Mouse (Mus musculus) forebrain, embryonic 16.5 days (tissue): Measurements from ENCODE around the gene Bsn. TPM values are rescaled to one million over a fixed set of nuclear protein-coding genes. Genes with fewer than 3 reads are reported as not detected.

Source experiments
- ATAC-seq: fragments of 200-750 bp; cut with Nextera tagmentation; 2 replicates; pipeline ENCODE4 v1.8.0; 2017; ENCODE audit warnings: mild to moderate bottlenecking, moderate library complexity
- H3K27ac ChIP-seq: fragments of 300-500 bp; sonication (generic); 2 replicates; pipeline ENCODE4 v1.5.1; 2014; ENCODE audit warnings: low read length, control low read depth
- H3K27me3 ChIP-seq: fragments of 300-500 bp; sonication (generic); replicated peaks from 2 replicates; pipeline ENCODE4 v1.6.1; 2014; ENCODE audit warnings: low read length; ENCODE audit not compliant: control insufficient read depth, insufficient read depth
- H3K36me3 ChIP-seq: fragments of 300-500 bp; sonication (generic); 2 replicates; pipeline ENCODE4 v1.6.1; 2014; ENCODE audit not compliant: control insufficient read depth, insufficient read depth
- H3K4me1 ChIP-seq: fragments of 300-500 bp; sonication (generic); replicated peaks from 2 replicates; pipeline ENCODE4 v1.6.1; 2014; ENCODE audit warnings: low read length; ENCODE audit not compliant: control insufficient read depth, insufficient read depth
- H3K4me2 ChIP-seq: fragments of 300-500 bp; sonication (generic); 2 replicates; pipeline ENCODE4 v1.6.1; 2014; ENCODE audit warnings: mild to moderate bottlenecking, low read length, control low read depth
- H3K4me3 ChIP-seq: fragments of 300-500 bp; sonication (generic); replicated peaks from 2 replicates; pipeline ENCODE4 v1.5.1; 2014; ENCODE audit warnings: mild to moderate bottlenecking, low read length, control low read depth
- H3K9ac ChIP-seq: fragments of 300-500 bp; sonication (generic); replicated peaks from 2 replicates; pipeline ENCODE4 v1.6.1; 2014; ENCODE audit warnings: low read depth, low read length, control low read depth
- H3K9me3 ChIP-seq: fragments of 300-500 bp; sonication (generic); 2 replicates; pipeline ENCODE4 v1.6.1; 2016; ENCODE audit warnings: low read length; ENCODE audit not compliant: control insufficient read depth
- WGBS: fragments of 180-500 bp; shearing (Covaris S2); extraction: QIAGEN DNeasy Blood & Tissue Kit; methylation state at CpG from one replicate; pipeline ENCODE4 v1.1.7; 2014; 5-methylcytosine and 5-hydroxymethylcytosine counted together
- polyA plus RNA-seq: library from polyadenylated mRNA; unstranded; fragments of >200 nt; fragmentation: Nextera tagmentation; extraction: Ambion mirVana; gene quantifications from 2 replicates; pipeline ENCODE4 v1.2.1, GENCODE M21; 2015

Gene Bsn
- 7.0 and 8.5 TPM in 2 replicates for polyA plus RNA-seq

DNA sequence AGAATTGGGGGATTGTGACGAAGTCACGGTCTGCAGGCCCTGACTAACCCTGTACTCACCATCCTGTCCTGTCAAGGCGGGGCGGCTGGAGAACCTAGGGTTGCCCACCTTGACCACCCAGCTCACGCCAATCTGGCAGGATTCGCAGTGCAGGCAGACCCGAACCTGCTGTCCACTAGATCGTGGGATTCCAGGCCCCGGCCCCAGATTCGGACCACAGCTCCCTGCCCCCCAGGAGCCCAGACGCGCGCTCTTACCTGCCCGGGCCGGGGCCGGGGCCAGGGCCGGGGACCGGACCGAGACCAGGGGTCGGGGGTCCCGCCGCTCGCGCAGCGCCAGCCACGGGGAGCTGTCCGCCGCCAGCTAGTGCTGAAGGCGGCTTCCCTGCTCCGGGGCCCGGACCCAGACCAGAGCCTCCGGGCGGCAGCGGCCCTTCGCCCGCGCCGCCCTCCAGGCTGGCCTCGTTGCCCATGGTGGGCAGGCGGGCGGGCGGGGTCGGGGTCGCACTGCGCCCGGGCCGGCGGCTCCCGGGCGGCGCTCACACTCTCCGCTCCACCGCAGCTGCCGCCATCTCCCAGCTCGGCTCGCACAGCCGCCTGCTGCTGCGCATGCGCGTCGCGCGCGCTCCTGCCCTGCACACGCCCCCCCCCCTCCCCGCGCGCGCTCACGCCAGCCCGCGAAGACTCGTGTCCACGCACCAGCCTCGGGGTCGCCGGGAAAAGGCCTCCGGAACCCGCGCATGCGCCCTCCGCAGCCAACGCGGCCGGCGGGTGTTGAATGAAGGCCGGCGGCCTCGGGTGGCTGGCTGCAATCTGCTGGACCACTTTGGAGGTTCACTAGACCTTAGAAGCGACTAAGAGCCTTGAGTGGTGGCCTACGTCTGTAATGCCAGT lies at the start of gene Bsn:
TSS of gene Bsn (minus strand) at position 598 of the 893 bp plus-strand sequence.
- no peaks in the 10 kb centered on the region for H3K9me3 ChIP-seq
- peak within 1 kb of the TSS; percentile 83 for H3K4me2 ChIP-seq
- H3K36me3 ChIP-seq: no peaks in the 10 kb centered on the region
- H3K27me3 ChIP-seq: no peaks in the 10 kb centered on the region
- peaks cover 20% of the 10 kb centered on the region for H3K4me1 ChIP-seq
- WGBS: under 1% methylated on average over 71 of the region's 91 CpGs
- H3K4me3 ChIP-seq: peak within 1 kb of the TSS; percentile 75
- ATAC-seq: peak; percentile 86
- peak within 1 kb of the TSS; percentile 89 for H3K9ac ChIP-seq
- peak within 1 kb of the TSS; percentile 42; the same call in 1 of the 2 replicates for H3K27ac ChIP-seq

DNA sequence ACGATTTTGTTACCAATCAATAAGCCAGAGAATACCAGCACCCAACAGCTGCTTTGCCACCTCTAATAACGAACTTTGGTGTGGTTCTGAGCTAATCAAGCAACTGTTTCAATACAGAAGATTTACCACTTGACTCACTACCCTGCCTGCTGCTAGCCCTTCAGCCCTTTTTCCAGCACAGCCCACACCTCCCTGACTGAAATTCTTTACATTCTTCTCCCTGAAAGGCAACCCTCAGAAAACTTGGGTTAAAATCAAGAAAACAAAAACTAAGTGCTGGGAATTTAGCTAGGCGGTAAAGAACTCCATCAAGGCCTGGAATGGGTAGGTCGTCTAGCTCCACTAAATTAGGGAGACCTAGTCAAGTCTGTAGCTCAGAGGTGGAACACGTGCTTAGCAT lies 49.8 kb upstream of the Bsn start:
- no peaks in the 10 kb centered on the region for H3K36me3 ChIP-seq
- no peaks in the 10 kb centered on the region for H3K4me1 ChIP-seq
- no peak overlapping the region for H3K9ac ChIP-seq
- no peaks in the 10 kb centered on the region for H3K27me3 ChIP-seq
- ATAC-seq: no peak
- H3K9me3 ChIP-seq: no peaks in the 10 kb centered on the region
- WGBS: 67% methylated on average over 5 of the region's 5 CpGs
- no peak overlapping the region for H3K27ac ChIP-seq
- no peak overlapping the region for H3K4me3 ChIP-seq
- no peak overlapping the region for H3K4me2 ChIP-seq

GRCm38 (mm10) chr9:108238831-108239230 lies 48.6 kb upstream of the Bsn start:
- Histone ChIP-seq H3K9ac (no peak overlapping the region), H3K9me3 (no peaks in the 10 kb centered on the region), H3K4me3 (no peak overlapping the region), H3K4me1 (no peaks in the 10 kb centered on the region), H3K27me3 (no peaks in the 10 kb centered on the region), H3K4me2 (no peak overlapping the region), H3K36me3 (no peaks in the 10 kb centered on the region; the same call in 1 of the 2 replicates), H3K27ac (no peak overlapping the region)
- WGBS: 91% methylated on average over 3 of the region's 3 CpGs
- no peak for ATAC-seq

GRCm38 (mm10) chr9:108238402-108238801 lies 48.2 kb upstream of the Bsn start:
- ATAC-seq: no peak
- H3K27me3 ChIP-seq: no peaks in the 10 kb centered on the region
- WGBS: 91% methylated on average over 2 of the region's 2 CpGs
- no peak overlapping the region for H3K27ac ChIP-seq
- no peaks in the 10 kb centered on the region for H3K4me1 ChIP-seq
- no peak overlapping the region for H3K9ac ChIP-seq
- H3K4me3 ChIP-seq: no peak overlapping the region
- H3K36me3 ChIP-seq: no peaks in the 10 kb centered on the region; the same call in 1 of the 2 replicates
- no peaks in the 10 kb centered on the region for H3K9me3 ChIP-seq
- no peak overlapping the region for H3K4me2 ChIP-seq

GRCm38 (mm10) chr9:108234682-108235081 lies 44.5 kb upstream of the Bsn start:
- Histone ChIP-seq H3K36me3 (no peaks in the 10 kb centered on the region; the same call in 1 of the 2 replicates), H3K4me1 (no peaks in the 10 kb centered on the region), H3K9ac (no peak overlapping the region), H3K4me2 (no peak overlapping the region), H3K9me3 (no peaks in the 10 kb centered on the region), H3K4me3 (no peak overlapping the region), H3K27ac (no peak overlapping the region), H3K27me3 (no peaks in the 10 kb centered on the region)
- WGBS: 85% methylated on average over 2 of the region's 2 CpGs
- ATAC-seq: no peak

- Histone ChIP-seq H3K27ac (no peak overlapping the region), H3K9me3 (no peaks in the 10 kb centered on the region), H3K36me3 (no peaks in the 10 kb centered on the region; the same call in 1 of the 2 replicates), H3K4me3 (no peak overlapping the region), H3K27me3 (no peaks in the 10 kb centered on the region), H3K4me2 (no peak overlapping the region), H3K4me1 (no peaks in the 10 kb centered on the region), H3K9ac (no peak overlapping the region)
- WGBS: 94% methylated on average over 2 of the region's 2 CpGs
- no peak for ATAC-seq
These were observed 42.7 kb upstream of the Bsn start for GRCm38 (mm10) chr9:108232908-108233307.

DNA sequence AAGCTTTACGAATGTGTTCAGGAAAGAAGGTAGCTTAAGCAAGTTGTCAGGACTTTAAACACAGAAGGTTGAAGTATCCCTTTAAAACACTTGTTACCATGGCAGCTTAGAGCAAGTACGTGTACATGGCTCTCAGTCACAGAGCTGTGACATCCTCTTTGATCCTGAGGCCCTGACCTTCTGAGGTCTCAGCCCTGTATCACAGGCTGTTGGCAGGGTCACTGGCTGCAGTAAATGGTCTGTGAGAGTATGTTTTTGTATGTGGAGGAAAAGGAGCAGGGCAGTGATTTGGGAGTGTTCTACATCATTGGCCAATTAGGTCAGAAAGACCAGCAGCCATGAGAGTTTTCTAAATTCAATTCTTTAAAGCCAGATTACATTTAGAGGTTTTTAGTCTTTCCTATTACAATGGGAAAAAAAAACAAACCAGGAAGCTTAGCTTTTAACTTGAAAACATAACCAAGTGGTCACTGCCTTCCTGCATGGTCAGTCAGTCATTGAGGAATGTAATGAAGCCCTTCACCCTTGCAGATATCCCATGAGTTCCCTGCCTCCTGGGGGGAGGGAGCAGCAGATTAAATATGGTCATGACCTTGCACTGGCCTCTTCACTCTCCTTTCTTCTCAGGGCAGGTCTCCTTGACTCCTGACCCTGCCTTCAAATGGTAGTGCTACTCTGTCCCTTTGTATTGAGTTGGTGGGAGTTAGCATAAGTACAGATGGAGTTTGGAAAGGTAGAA lies 37.9 kb upstream of the Bsn start:
- 73% methylated on average over 2 of the region's 2 CpGs for WGBS
- no peaks in the 10 kb centered on the region for H3K27me3 ChIP-seq
- H3K36me3 ChIP-seq: no peaks in the 10 kb centered on the region
- H3K4me2 ChIP-seq: no peak overlapping the region
- H3K4me1 ChIP-seq: no peaks in the 10 kb centered on the region
- H3K9ac ChIP-seq: no peak overlapping the region
- no peak for ATAC-seq
- H3K27ac ChIP-seq: no peak overlapping the region
- H3K9me3 ChIP-seq: no peaks in the 10 kb centered on the region
- no peak overlapping the region for H3K4me3 ChIP-seq

- 82% methylated on average over 2 of the region's 2 CpGs for WGBS
- H3K27ac ChIP-seq: no peak overlapping the region
- H3K9me3 ChIP-seq: no peaks in the 10 kb centered on the region
- H3K4me1 ChIP-seq: no peaks in the 10 kb centered on the region
- H3K27me3 ChIP-seq: no peaks in the 10 kb centered on the region
- no peak overlapping the region for H3K4me2 ChIP-seq
- no peak overlapping the region for H3K4me3 ChIP-seq
- no peaks in the 10 kb centered on the region for H3K36me3 ChIP-seq
- ATAC-seq: no peak
- no peak overlapping the region for H3K9ac ChIP-seq
These were observed 35.0 kb upstream of the Bsn start for GRCm38 (mm10) chr9:108225166-108225565.

DNA sequence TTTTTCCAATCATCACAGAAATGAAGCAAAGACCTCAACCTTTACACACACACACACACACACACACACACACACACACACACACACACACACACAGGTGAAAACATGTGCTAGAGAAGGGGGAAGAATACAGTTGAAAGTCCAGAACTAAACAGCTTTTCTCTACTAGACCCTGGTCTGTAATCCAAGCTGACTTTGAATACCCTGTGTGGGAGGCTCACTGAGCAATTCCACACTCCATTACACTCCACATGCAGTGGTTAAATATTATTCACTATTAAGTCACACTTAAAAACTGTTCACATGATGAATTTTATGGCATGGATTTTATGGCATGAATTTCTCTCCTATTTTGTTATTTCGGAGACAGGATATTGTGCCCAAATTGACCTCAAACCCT lies 33.4 kb upstream of the Bsn start:
- Histone ChIP-seq H3K27me3 (no peaks in the 10 kb centered on the region), H3K27ac (no peak overlapping the region), H3K4me3 (no peak overlapping the region), H3K4me2 (no peak overlapping the region), H3K36me3 (no peaks in the 10 kb centered on the region), H3K9me3 (no peaks in the 10 kb centered on the region), H3K9ac (no peak overlapping the region), H3K4me1 (no peaks in the 10 kb centered on the region)
- no peak for ATAC-seq
- 94% methylated on average over 1 of the region's 1 CpGs for WGBS
